Mouse (Mus musculus): ENCODE measurements around the gene Cdkl2.

DNA sequence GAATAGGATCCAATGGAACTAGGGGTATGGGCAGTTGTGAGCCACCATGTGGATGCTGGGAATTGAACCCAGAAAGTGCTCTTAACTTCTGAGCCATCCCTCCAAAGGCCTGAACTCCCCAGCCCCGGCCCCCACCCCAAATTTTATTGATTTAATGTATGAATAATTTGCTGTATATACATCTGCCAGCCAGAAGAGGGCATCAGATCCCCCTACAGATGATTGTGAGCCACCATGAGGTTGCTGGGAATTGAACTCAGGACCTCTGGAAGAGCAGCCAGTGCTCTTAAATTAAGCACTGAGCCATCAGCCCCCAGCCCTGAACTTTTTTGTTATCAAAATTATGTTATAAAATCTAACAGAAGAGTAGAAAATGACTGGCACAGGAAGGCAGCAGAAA, 32.6 kb upstream of the Cdkl2 start:
- peak; percentile 12; the same call in 1 of the 2 replicates for TF ChIP-seq CTCF (conservative IDR thresholded peaks at IDR 0.05; ENCODE audit: low read length)
- no peak for TF ChIP-seq NANOG (IDR thresholded peaks at IDR 0.05; ENCODE audit: borderline replicate concordance, low read length)

All from E14TG2a.4 (cell line).